Mouse (Mus musculus) spleen, postnatal 14 days (tissue): ENCODE measurements around the gene Acp1.

ENCODE experiments used
- DNase-seq, 2 experiments: peaks; one replicate each; pipeline ENCODE4 v3.0.0; 2021 to 2022; ENCODE audit warnings: low spot score in 2 of 2

The Acp1 gene

GRCm38 (mm10) chr12:30911261-30912047 is at the start of gene Acp1, which contains the start of gene Sh3yl1:
TSS of gene Acp1 (minus strand) at chr12:30911589.
TSS of gene Sh3yl1 (plus strand) at chr12:30911668.
- DNase-seq: peak; percentile 96 to 97

DNA sequence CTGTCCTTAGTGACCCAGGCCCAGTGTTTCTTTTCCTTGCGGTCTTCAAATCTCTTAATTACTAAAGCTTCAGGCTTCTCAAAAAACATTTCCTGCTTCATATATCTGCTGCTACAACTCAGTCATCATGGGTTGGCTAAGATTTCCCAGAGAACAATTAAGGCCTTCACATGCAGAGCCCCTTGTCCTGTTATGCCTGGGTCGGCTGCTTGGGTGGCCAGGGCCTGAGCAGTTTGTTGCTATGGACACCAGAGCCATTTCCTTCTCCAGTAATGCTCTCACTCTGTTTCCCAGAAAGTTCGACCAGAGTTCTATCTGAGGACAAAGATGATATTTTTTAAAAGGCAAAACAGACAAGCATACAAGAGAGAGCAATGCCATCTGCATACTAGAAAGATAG is 32.8 kb upstream of the Acp1 start:
- DNase-seq: no peak

- DNase-seq: no peak
These were observed 31.9 kb upstream of the Acp1 start for GRCm38 (mm10) chr12:30943057-30943986.

- DNase-seq: no peak
These were observed 25.5 kb upstream of the Acp1 start for GRCm38 (mm10) chr12:30936899-30937298.

DNA sequence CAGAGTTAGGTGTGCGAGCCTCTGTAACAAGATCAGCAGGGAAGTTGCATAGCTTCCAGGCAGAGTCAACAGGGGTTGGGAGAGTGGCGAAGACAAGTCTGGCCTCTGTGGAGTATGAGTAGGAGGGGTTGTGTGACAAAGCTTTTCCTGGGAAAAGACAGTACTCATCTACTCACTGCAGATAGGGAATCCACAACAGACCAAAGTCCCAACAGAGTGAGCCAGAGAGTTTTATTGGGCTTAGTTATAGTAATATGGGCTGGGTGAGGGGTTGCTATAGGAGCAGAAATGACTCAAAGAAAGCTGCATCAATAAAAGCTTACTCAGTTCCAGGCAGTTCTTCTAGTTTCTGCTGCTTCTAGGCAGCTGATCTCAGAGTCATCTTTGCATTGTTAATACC is 21.9 kb upstream of the Acp1 start:
- no peak for DNase-seq

DNA sequence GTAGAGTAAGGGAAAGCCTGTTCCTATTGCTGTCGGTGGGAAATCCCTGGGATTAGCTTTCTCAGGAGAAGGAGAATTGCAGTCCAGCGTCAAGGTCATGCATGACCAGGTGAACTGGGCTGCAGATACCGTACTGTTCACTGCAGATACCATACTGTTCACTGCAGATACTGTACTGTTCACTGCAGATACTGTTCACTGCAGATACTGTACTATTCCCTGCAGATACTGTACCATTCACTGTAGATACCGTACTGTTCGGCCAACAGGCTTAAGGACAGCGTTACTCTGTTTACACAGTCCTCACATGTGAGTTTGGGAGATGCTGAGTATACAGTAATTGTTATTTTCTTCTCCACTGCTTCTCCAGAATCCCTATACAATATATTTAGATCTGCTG is 16.8 kb upstream of the Acp1 start:
- DNase-seq: no peak

DNA sequence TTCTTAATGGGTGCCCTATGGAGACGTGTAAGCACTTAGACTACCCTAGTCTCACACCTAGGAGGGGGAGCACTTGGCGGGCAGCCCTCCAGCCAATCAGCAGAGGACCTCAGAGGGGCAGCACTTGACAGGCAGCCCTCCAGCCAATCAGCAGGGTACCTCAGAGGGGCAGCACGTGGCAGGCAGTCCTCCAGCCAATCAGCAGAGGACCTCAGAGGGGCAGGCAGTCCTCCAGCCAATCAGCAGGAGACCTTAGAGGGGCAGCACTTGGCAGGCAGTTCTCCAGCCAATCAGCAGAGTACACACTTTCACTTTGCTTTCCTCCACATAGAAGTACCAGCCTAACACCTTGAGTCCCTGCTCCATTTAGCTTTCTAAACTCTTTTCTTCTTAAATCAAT is 11.0 kb upstream of the Acp1 start:
- no peak for DNase-seq

DNA sequence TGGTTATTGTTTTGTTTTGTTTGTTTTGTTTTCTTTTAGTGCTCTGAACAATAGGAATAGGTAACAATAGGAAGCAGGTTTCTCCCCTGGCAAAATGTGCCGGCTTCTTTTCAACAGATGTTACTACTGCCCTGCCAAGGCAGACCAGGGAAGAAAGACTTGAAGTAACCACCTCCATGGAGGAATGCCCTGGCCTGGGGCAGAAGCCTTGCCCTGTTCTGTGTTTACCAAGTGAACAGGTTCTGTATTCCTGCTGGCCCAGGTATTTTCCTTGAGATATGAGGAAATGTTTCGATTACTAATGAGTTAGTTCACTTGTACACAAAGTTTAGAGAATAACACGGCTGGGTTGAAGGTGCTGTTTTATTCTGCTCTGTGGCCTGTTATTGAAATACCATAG is 1.5 kb upstream of the Acp1 start:
- DNase-seq: no peak

- peak; percentile 31 for DNase-seq
These were observed 626 bp upstream of the Acp1 start for GRCm38 (mm10) chr12:30912048-30912381.

DNA sequence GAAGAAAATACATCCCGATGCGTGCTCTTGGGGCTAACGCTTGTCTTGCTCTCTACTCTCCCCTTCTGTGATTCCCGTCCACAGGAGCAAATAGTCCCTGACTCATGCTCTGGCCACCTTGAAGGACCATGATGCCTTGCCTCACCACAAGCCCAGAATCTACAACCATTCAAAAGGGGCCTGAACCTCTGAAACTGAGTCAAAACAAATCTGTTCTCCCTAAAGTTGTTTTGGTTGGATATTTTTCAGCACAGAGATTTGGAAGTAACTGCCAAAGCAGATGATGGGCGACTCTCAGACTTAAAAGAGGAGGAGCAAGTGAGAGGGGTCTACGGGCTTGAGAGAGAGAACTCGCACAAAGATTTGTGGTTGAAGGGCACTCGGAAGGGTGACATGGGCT is 529 bp downstream of the Acp1 start:
- DNase-seq: no peak

DNA sequence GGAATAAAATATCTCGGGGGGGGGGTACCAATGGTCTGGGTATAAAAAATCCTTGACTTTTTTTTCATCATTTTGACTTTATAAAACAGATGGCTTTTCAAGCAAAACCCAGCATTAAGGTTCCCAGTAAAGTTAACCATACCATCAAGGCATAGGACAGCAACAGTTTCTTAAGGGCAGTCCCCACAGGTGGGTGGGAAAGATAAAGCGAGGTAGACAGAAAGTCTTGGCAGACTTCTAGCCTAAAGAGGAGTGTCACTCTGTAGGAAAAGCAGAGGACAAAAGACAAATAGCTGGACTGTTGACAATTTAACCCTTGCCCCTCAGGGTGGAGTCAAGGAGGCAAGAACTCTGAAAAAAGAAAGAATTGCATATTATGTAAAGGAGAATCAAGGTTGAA is 1.5 kb downstream of the Acp1 start:
- peak in 1 of 2 experiments; percentile 46 for DNase-seq

DNA sequence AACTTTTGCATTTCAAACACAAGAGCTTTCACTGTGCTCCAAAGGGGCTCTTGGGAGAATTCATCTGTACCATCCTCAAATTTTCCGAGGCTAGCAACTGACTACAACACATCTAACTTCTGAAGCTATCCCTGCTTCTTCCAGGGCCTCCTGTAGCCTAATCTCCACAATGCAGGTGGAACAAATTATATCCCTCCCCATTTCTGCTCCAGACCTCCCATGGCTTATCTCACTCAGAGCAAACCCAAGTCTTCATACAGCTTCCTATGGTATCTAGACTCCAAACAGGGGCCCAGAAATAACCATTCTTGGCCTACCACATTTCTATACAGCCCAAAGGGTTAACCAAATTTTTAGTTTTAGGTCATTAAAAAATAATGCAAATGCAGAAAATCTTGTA is 2.7 kb downstream of the Acp1 start:
- DNase-seq: no peak

- DNase-seq: no peak
These were observed 14.3 kb downstream of the Acp1 start for GRCm38 (mm10) chr12:30897039-30897438.

- no peak for DNase-seq
These were observed 20.0 kb downstream of the Acp1 start for GRCm38 (mm10) chr12:30891438-30891837.

- peak in 1 of 2 experiments; percentile 47 for DNase-seq
These were observed 21.3 kb downstream of the Acp1 start for GRCm38 (mm10) chr12:30890067-30890466.

DNA sequence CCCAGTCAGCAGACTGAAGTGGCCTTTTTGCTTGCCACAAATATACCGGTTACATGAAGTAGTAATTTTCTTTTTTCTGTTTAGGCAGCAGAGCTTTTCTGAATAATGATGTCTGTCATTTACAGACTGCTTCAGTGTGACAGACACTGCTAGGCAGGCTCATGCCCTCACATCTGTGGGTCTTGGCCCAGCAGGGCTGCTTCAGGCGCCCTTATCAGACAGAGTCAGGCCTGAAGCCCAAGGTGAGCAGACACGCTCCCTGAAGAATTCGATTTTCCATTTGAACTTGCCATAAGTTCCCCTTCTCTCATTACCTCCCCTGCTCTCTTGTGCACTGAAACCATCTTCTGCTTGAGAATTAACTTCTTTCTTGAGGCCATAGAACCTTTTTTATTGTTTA is 23.4 kb downstream of the Acp1 start:
- DNase-seq: no peak

DNA sequence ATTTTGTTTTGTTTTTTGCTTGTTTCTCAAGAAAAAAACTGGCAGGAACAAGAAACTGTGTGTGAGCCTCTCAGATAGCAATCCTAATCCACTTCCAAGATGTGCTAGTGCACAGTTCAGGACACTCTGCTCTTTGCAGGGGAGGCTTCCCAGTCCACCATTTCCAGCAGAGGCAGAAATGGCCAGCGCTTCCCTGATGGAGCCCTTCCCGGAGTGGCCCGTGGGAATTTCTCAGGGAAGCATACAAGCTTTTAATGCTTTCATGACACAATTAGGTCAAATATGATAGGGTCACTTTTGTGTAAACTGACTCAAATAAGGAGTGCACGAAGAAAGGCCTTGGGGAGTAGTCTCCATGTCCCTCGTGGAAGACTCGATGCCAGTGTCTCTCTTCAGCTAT is 25.5 kb downstream of the Acp1 start:
- no peak for DNase-seq

DNA sequence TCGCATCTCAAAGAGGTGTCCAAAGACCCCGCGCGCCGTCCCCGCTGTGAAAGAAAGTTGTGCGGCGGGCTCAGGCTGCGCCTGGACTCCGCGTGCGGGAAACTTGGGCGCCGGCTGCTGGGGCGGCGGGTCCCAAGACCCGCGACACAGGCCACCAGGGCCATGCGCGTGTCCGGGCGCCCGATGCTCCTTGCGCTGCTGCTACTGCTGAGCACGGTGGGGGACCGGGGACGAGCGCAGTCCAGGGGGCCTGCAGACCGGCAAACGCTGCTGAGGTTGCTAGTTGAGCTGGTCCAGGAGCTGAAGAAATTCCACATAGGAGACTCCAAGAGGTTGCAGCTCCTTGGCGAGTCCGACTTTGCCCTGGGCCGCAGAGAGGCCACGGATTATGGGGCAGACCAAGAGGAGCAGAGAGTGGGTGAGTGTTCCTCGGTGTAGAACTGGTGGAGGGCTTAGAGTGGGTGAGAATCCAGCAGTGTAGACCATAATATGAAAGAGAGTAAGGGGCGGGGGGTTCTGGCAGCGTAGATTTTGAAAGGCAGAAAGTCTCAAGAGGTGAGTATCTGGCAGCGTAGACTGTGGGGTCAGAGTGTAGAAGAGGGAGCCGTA is 26.7 kb downstream of the Acp1 start:
- no peak for DNase-seq

DNA sequence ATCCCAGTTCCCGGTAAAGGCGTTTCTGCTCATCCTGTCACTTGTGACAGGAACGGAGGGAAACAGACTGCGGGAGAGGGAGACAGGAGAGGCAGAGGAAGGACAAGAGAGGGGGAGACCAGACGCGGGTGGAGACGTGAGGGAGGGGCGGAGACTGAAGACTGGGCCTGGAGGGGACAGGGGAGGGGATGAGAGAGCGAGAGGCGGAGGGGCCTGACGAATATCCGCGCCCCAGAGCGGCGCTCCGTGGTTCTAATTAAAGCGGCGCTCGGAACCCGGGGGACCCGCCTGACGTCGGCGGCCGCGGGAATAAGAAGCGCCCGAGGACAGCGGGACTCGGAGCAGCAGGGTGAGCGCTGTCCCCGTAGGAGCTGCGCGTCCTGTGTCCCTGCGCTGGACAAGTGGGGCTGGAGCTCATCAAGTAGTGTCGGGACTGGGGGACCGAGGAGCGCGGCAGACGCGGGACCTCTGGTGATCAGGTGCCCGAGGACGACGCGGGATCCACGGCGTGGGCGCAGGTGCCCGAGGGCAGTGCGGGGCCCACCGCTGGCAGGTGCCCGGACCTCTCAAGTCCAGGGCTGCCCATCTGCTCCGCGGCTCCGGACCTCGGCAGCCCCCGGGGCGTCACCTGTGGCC is 27.3 kb downstream of the Acp1 start, which contains the start of gene Alkal2:
Gene Alkal2, plus strand, starts transcription at position 337 of the 636 bp plus-strand sequence.
- no peak for DNase-seq

DNA sequence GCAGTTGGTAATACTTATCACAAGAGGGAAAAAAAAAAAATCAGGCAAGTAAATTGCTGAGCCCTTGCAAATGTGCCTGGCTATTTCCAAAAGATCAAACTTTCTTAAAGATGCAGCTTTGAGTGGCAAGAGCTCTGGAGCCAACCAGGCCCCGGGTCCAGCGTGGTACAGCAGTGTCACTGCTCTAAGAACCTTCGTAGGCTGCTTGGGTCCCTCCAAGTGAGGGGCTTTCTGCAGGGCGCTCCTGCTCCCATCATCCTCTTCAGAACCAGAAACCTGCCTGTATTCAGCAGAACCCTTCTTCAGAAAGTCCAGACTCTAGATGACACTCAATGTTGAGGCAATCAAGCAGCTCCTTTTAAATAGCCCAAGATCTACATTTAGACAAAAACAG is 27.8 kb downstream of the Acp1 start:
- DNase-seq: no peak

DNA sequence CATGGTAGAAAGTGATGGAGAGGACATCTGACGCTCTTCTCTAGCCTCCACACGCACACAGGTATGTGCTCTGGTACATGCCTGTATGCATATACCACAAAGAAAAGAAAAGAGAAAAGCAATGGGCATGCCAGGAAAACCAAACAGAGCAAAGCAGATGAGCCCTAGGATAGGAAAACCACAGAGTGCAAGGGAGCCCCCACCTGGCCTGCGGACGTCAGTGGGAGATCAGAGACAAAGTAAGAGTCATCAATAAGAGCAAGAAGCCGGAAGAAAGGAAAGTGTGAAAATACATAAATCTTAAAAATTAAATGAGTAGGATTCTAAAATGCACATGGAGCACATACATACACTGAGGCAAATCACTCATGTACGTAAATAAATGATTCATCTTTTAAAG is 31.9 kb downstream of the Acp1 start:
- DNase-seq: no peak

GRCm38 (mm10) chr12:30865781-30866180 is 45.6 kb downstream of the Acp1 start:
- no peak for DNase-seq
